Mouse (Mus musculus): Measurements from ENCODE around the gene Faah. TPM values are rescaled to one million over a fixed set of nuclear protein-coding genes. Genes with fewer than 3 reads are reported as not detected.

Faah gene
- polyA plus RNA-seq, 1 experiment, result 5.1 TPM

- Histone ChIP-seq H3K27ac (ENCODE audit: control insufficient read depth, insufficient read depth, low read depth, low read length, poor library complexity) (no peak overlapping the region), H3K4me3 (replicated peaks; ENCODE audit: control insufficient read depth, low read depth, low read length) (no peak overlapping the region), H3K4me1 (ENCODE audit: control insufficient read depth, insufficient read depth, low read length) (no peaks in the 10 kb centered on the region)
- TF ChIP-seq POLR2A (IDR thresholded peaks at IDR 0.05; ENCODE audit: borderline replicate concordance, control insufficient read depth, low read depth, low read length) (no peak), CTCF (IDR thresholded peaks at IDR 0.05; ENCODE audit: control insufficient read depth, insufficient read depth, low read length) (no peak)
- 73% methylated on average over 4 of the region's 4 CpGs for WGBS
Measured at GRCm38 (mm10) chr4:115978911-115979310, 38.8 kb downstream of the Faah start.

GRCm38 (mm10) chr4:115972543-115972942, 45.2 kb downstream of the Faah start:
- no peak overlapping the region; the same call in 1 of the 2 replicates for H3K27ac ChIP-seq (ENCODE audit: control insufficient read depth, insufficient read depth, low read depth, low read length, poor library complexity)
- WGBS, result 66% methylated on average over 24 of the region's 24 CpGs
- no peaks in the 10 kb centered on the region for H3K4me1 ChIP-seq (ENCODE audit: control insufficient read depth, insufficient read depth, low read length)
- TF ChIP-seq CTCF (IDR thresholded peaks at IDR 0.05; ENCODE audit: control insufficient read depth, insufficient read depth, low read length) (no peak), POLR2A (IDR thresholded peaks at IDR 0.05; ENCODE audit: borderline replicate concordance, control insufficient read depth, low read depth, low read length) (no peak)
- H3K4me3 ChIP-seq (replicated peaks; ENCODE audit: control insufficient read depth, low read depth, low read length), result no peak overlapping the region

GRCm38 (mm10) chr4:115964446-115964845, 53.3 kb downstream of the Faah start:
- 15% methylated on average over 5 of the region's 5 CpGs for WGBS
- Histone ChIP-seq H3K27ac (ENCODE audit: control insufficient read depth, insufficient read depth, low read depth, low read length, poor library complexity) (no peak overlapping the region), H3K4me1 (ENCODE audit: control insufficient read depth, insufficient read depth, low read length) (no peaks in the 10 kb centered on the region), H3K4me3 (replicated peaks; ENCODE audit: control insufficient read depth, low read depth, low read length) (no peak overlapping the region)
- no peak for TF ChIP-seq CTCF (IDR thresholded peaks at IDR 0.05; ENCODE audit: control insufficient read depth, insufficient read depth, low read length)
- no peak for TF ChIP-seq POLR2A (IDR thresholded peaks at IDR 0.05; ENCODE audit: borderline replicate concordance, control insufficient read depth, low read depth, low read length)

- Histone ChIP-seq H3K27ac (ENCODE audit: control insufficient read depth, insufficient read depth, low read depth, low read length, poor library complexity) (no peak overlapping the region), H3K4me1 (ENCODE audit: control insufficient read depth, insufficient read depth, low read length) (no peaks in the 10 kb centered on the region), H3K4me3 (replicated peaks; ENCODE audit: control insufficient read depth, low read depth, low read length) (no peak overlapping the region)
- WGBS, result 27% methylated on average over 6 of the region's 6 CpGs
- TF ChIP-seq CTCF (IDR thresholded peaks at IDR 0.05; ENCODE audit: control insufficient read depth, insufficient read depth, low read length), result no peak
- TF ChIP-seq POLR2A (IDR thresholded peaks at IDR 0.05; ENCODE audit: borderline replicate concordance, control insufficient read depth, low read depth, low read length), result no peak
Measured at GRCm38 (mm10) chr4:115963751-115964150, 54.0 kb downstream of the Faah start.

GRCm38 (mm10) chr4:115962671-115963412, 54.9 kb downstream of the Faah start:
- TF ChIP-seq POLR2A (IDR thresholded peaks at IDR 0.05; ENCODE audit: borderline replicate concordance, control insufficient read depth, low read depth, low read length) (no peak), CTCF (IDR thresholded peaks at IDR 0.05; ENCODE audit: control insufficient read depth, insufficient read depth, low read length) (no peak)
- no peak overlapping the region; the same call in 1 of the 2 replicates for H3K27ac ChIP-seq (ENCODE audit: control insufficient read depth, insufficient read depth, low read depth, low read length, poor library complexity)
- no peak overlapping the region for H3K4me3 ChIP-seq (replicated peaks; ENCODE audit: control insufficient read depth, low read depth, low read length)
- WGBS, result 1% methylated on average over 79 of the region's 79 CpGs
- no peaks in the 10 kb centered on the region for H3K4me1 ChIP-seq (ENCODE audit: control insufficient read depth, insufficient read depth, low read length)

- Histone ChIP-seq H3K4me3 (replicated peaks; ENCODE audit: control insufficient read depth, low read depth, low read length) (no peak overlapping the region), H3K4me1 (ENCODE audit: control insufficient read depth, insufficient read depth, low read length) (no peaks in the 10 kb centered on the region), H3K27ac (ENCODE audit: control insufficient read depth, insufficient read depth, low read depth, low read length, poor library complexity) (no peak overlapping the region)
- 23% methylated on average over 7 of the region's 7 CpGs for WGBS
- no peak for TF ChIP-seq CTCF (IDR thresholded peaks at IDR 0.05; ENCODE audit: control insufficient read depth, insufficient read depth, low read length)
- TF ChIP-seq POLR2A (IDR thresholded peaks at IDR 0.05; ENCODE audit: borderline replicate concordance, control insufficient read depth, low read depth, low read length), result no peak
Measured at GRCm38 (mm10) chr4:115961991-115962390, 55.7 kb downstream of the Faah start.

- no peak overlapping the region for H3K27ac ChIP-seq (ENCODE audit: control insufficient read depth, insufficient read depth, low read depth, low read length, poor library complexity)
- no peaks in the 10 kb centered on the region for H3K4me1 ChIP-seq (ENCODE audit: control insufficient read depth, insufficient read depth, low read length)
- no peak overlapping the region for H3K4me3 ChIP-seq (replicated peaks; ENCODE audit: control insufficient read depth, low read depth, low read length)
- TF ChIP-seq CTCF (IDR thresholded peaks at IDR 0.05; ENCODE audit: control insufficient read depth, insufficient read depth, low read length) (no peak), POLR2A (IDR thresholded peaks at IDR 0.05; ENCODE audit: borderline replicate concordance, control insufficient read depth, low read depth, low read length) (no peak)
Measured at GRCm38 (mm10) chr4:115959546-115959945, 58.2 kb downstream of the Faah start.

- H3K4me1 ChIP-seq (ENCODE audit: control insufficient read depth, insufficient read depth, low read length), result no peaks in the 10 kb centered on the region
- no peak overlapping the region for H3K27ac ChIP-seq (ENCODE audit: control insufficient read depth, insufficient read depth, low read depth, low read length, poor library complexity)
- WGBS, result 6% methylated on average over 3 of the region's 3 CpGs
- no peak overlapping the region for H3K4me3 ChIP-seq (replicated peaks; ENCODE audit: control insufficient read depth, low read depth, low read length)
- TF ChIP-seq CTCF (IDR thresholded peaks at IDR 0.05; ENCODE audit: control insufficient read depth, insufficient read depth, low read length) (no peak), POLR2A (IDR thresholded peaks at IDR 0.05; ENCODE audit: borderline replicate concordance, control insufficient read depth, low read depth, low read length) (no peak)
Measured at GRCm38 (mm10) chr4:115955494-115955775, 62.3 kb downstream of the Faah start.

Measured in bone marrow, adult 2 months (tissue).